Mouse (Mus musculus) thymus, adult 2 months (tissue): ENCODE results near the gene Rasal3.

Experiments used
- CTCF ChIP-seq: fragments of 200-500 bp; IDR thresholded peaks from 2 replicates; pipeline ENCODE4 v1.5.1; 2012; ENCODE audit warnings: mild to moderate bottlenecking, control low read depth, low read length, moderate library complexity, borderline replicate concordance; ENCODE audit not compliant: control insufficient read depth, poor library complexity, insufficient read depth; ENCODE audit errors: extremely low read depth
- POLR2A ChIP-seq: fragments of 200-500 bp; IDR thresholded peaks from 2 replicates; pipeline ENCODE4 v1.6.1; 2012; ENCODE audit warnings: mild to moderate bottlenecking, low read length, control low read depth, moderate library complexity; ENCODE audit not compliant: control insufficient read depth, poor library complexity, insufficient read depth; ENCODE audit errors: extremely low read depth

DNA sequence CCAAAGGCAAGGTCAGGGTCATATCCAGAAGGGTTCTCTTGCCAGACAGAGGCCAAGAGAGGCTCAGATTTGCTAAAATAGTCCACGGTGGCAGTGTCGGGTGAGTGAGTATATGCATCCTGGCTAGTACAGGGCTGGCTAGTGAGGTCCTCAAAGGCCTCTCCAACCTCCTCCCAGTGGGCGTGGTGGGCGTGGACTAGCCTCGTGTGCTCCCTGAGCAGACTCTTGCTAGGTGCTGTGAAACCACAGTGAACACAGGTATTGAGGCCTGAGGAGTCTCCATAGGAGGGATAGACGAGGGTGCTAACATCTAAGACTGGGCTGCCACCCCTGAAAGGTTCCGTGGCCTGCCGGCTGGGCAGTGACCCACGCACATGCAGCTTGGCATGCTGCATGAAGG, 26.2 kb downstream of the Rasal3 start:
- TF ChIP-seq CTCF (no peak), POLR2A (no peak)
